Mouse (Mus musculus): ENCODE measurements around the gene Gjb5. TPM values are rescaled to one million over a fixed set of nuclear protein-coding genes. Genes with fewer than 3 reads are reported as not detected.

Gjb5 gene
- polyA plus RNA-seq, 1 experiment from 2014 or later: 0.70 TPM

Other genes starting within 250 kb of the Gjb5 start
- gene Tmem35b, start 234.5 kb downstream of the Gjb5 start, polyA plus RNA-seq (2016; fragmentation: Nextera tagmentation; extraction: Ambion mirVana): 13.6 and 15.2 TPM in 2 replicates
- gene Dlgap3, start 189.0 kb downstream of the Gjb5 start, polyA plus RNA-seq (2016; fragmentation: Nextera tagmentation; extraction: Ambion mirVana): 0.31 and 0.42 TPM in 2 replicates
- 49.0 and 52.5 TPM in 2 replicates for gene Smim12, start 114.4 kb downstream of the Gjb5 start, polyA plus RNA-seq (2016; fragmentation: Nextera tagmentation; extraction: Ambion mirVana)
- 8.3 and 9.3 TPM in 2 replicates for gene Gja4, start 44.1 kb downstream of the Gjb5 start, polyA plus RNA-seq (2016; fragmentation: Nextera tagmentation; extraction: Ambion mirVana)
- gene Gjb3, start 27.3 kb downstream of the Gjb5 start, polyA plus RNA-seq (2016; fragmentation: Nextera tagmentation; extraction: Ambion mirVana): 4.3 TPM in 2 replicates
- not detected in 2 replicates for gene Gjb4, start 4.1 kb downstream of the Gjb5 start, polyA plus RNA-seq (2016; fragmentation: Nextera tagmentation; extraction: Ambion mirVana)

Data from limb, embryonic 12.5 days (tissue).